Mouse (Mus musculus): Measurements from ENCODE around the gene Psap.
A peak's percentile ranks its signal among the peaks of the same experiment; 100 is the strongest.

The Psap gene

DNA sequence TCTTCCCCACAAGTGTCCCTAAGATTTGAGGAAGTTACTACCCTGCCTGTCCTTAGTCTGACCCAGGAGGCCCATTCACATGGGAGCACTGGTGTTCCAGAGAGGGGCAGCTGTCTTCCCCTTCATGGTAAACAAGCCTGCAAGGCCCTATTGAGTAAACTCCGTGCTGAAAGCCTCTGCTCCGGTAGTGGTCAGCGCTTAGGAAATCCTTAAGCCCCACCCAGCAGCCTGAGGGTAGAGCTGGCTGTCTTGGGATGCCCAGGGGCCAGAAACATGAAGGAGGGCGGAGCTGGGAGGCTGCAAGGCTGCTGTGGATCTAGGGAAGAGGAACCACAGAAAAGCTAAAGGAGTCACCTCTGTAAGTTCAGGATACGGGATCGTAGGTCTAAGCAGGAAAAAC, 71.6 kb downstream of the Psap start:
- peak; percentile 87 for DNase-seq (ENCODE audit: low spot score)

DNA sequence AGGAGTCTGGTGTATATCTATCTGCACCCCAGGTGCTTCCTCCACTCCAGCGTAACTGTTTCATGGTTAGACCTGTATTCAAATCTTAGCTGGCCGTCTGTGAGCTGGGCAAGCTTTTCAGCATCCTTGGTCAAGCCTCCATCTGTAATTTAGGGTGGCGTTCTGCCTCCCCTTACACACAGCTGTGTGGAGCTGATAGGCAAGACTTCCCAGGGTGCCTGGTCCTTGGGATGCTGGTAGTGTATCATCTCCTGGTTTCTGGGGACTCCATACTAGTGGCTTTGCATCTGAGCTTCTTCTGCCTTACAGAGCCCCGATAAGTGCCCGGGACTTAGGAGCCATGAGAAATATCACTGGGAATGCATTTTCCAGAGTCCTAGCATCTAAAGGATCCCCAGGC, 72.2 kb downstream of the Psap start:
- DNase-seq (ENCODE audit: low spot score) = no peak

DNA sequence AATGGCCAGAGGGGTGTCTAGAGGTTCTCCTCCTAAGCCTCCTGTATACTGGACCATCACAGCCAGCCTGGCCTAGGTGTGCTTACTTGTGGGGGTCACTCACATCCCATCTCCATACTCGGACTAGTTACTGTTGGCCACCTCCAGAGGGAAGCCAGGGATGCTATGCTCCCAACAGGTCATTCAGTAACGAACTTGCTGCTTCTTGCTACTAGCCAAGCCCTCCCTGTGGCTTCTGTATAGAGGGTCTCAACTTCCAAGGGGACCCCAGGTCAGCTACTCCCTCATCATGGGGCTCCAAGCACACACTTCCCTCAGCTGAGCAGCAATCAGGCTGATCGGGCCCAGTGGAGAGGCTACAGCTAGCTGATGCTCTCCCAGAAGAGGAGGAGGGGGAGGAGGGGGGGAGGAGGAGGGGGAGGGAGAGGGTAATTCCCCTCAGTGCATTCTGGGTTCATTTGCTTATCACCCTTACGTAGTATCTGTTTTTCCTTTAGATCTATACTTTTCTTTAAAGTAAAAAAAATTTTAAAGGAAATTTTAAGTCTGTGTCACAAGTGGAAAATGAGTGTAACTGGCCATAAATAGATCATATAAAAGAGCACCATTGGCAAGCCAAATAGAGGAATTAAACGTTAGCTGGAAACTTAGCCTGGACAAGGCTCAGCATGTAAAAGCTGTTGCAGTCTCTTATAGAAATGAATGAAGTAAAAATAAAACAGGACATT, 72.8 kb downstream of the Psap start:
- no peak for DNase-seq (ENCODE audit: low spot score)

DNA sequence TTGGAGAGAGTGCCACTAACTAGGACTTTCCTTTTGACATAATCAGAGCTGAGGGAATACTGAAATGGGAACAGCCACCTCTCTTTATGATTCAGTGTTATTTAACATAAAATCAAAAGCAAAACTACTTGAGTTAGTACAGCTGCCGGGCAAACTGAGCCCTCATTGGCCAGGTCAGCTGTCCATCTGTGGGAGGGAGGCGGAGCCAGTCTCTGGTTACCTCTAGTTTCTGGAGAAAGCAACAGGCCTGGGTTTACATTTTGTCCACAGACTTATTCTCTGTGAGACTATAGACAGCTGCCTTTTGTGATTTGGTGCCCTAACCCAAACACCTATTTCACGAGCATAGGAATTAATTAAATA, 73.4 kb downstream of the Psap start:
- DNase-seq (ENCODE audit: low spot score) = peak; percentile 90

DNA sequence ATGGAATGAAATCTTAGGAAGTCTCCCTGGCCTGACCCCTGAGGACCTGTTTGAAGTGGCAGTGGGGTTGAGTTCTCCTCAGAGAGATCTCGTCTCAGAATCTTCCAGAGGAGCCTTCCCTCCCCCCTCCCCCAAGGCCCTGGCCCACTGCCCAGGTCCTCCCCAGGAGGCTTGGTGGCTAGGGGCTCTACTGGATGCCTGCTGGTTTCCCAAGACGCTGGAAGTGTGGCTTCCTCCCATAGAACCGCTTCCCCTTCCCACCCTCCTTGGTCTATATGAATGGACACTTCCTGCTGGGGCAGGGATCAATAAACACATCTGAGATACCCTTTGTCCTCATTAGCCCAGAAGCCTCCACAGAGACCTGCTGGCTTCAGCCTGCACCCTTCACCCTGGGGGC, 73.8 kb downstream of the Psap start:
- DNase-seq (ENCODE audit: low spot score) = peak; percentile 63

- peak; percentile 92 for DNase-seq (ENCODE audit: low spot score)
Measured at GRCm38 (mm10) chr10:60351761-60352455, 74.5 kb downstream of the Psap start.
